In the genomic region with DNA sequence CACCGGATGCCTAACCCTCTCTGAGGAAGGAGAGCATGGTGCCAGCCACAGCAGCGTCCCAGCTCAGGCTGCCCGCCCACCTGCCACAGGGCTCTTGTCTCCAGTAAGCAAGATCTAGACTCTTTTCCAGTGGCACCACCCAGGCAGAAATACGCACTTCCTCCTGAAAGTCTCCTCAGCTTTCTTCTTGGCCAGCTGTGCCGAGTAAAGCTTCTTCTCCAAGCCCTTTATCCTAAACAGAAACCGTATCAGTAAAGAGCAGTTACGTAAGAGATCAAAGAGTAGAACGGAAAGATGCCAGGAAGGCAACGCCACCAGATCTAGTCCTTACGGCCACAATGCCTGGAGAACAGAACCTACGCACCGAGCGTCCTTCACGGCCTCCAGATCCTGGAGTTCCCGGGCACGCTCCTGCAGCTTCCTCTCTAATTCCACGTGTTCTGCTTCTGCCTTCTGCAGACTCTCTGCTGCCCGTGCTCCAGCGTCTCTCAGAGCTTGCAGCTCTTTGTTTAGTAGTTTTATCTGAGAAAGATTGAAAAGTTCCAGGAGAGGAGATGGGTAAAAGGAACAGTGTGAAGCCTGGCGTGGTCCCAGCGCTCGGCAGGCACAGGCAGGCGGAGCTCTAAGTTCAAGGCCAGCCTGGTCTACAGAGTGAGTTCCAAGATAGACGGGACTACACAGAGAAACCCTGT, we compare ENCODE assay signal across 10 mouse cellular contexts. TPM values are rescaled to one million over a fixed set of nuclear protein-coding genes. Genes with fewer than 3 reads are reported as not detected.
DNase-seq lines count a peak whose midpoint lies in the region.
"Had no signal": no experiment of that assay in that cellular context is flagged by ENCODE, and none has a peak within 500 bp of the region (broad histone marks: within the 10 kb centered on the region; RNA-seq: fewer than 3 reads in every experiment).

No protein-coding gene starts in this region.

- peak; percentile 85 to 92 for DNase-seq in adrenal gland, adult (ENCODE audit: inconsistent age in 2 of 2, low spot score in 1 of 2)
- no peak for DNase-seq in adrenal gland, postnatal 4 days (ENCODE audit: low spot score in 2 of 2)
- DNase-seq in layer of hippocampus, adult 11-12 months (ENCODE audit: low spot score): peak; percentile 21
- no peak for DNase-seq in layer of hippocampus, postnatal 36 days
- DNase-seq in adrenal gland, postnatal 14 days: peak; percentile 77
- peak; percentile 50 for DNase-seq in lung, postnatal 25 days (ENCODE audit: low spot score)
- no peak for DNase-seq in embryo, embryonic 11 days
- no peak for DNase-seq in urinary bladder, postnatal 36 days (ENCODE audit: low spot score in 2 of 2)
- DNase-seq: gastrocnemius, postnatal 36 days; spleen, adult 18-20 months had no signal

RNA-seq across cellular contexts. Expression of a gene that starts 29.4 kb away (rescaled TPM):
- 10 to 100 TPM; 14.3 to 14.4 TPM for total RNA-seq in adrenal gland, postnatal 4 days (2021)
- total RNA-seq in layer of hippocampus, postnatal 36 days (2021): 1 to 10 TPM; 6.1 to 7.0 TPM
- total RNA-seq in adrenal gland, postnatal 14 days (2021): 12.6 and 17.7 TPM in 2 replicates

RNA-seq across cellular contexts. Expression of a gene that starts 45.0 kb away (rescaled TPM):
- total RNA-seq in adrenal gland, postnatal 4 days (2021): 1 to 10 TPM; 6.9 to 8.6 TPM
- 1 to 10 TPM; 2.3 to 2.5 TPM for total RNA-seq in layer of hippocampus, postnatal 36 days (2021)
- total RNA-seq in adrenal gland, postnatal 14 days (2021): 10.6 and 14.0 TPM in 2 replicates

Comparison
In these comparisons a context has a peak if more than half of its experiments do, and no peak if none do; other contexts are left out.
1. DNase-seq: peak in adrenal gland, adult (2 of 2), layer of hippocampus, adult 11-12 months (single experiment), adrenal gland, postnatal 14 days (single experiment) and lung, postnatal 25 days (single experiment); none in adrenal gland, postnatal 4 days (0 of 2), layer of hippocampus, postnatal 36 days (0 of 2), embryo, embryonic 11 days (single experiment) and urinary bladder, postnatal 36 days (0 of 2).